Mouse (Mus musculus): ENCODE data around the gene Ctsj. TPM values are rescaled to one million over a fixed set of nuclear protein-coding genes. Genes with fewer than 3 reads are reported as not detected.
"Not testable (repeated sequence)": the region's sequence is repeated elsewhere in the genome, so short reads cannot be mapped to it uniquely, and the experiment has no call there.

Gene Ctsj
- total RNA-seq (2021), result not detected
- long read RNA-seq, experiment 1, result 0 reads
- long read RNA-seq, experiment 2, result 0 reads

GRCm38 (mm10) chr13:61005859-61006258 lies at the start of gene Ctsj:
Gene Ctsj (minus strand): TSS chr13:61005959.
- no peak for DNase-seq

GRCm38 (mm10) chr13:61040531-61040930 lies 34.8 kb upstream of the Ctsj start, which contains the start of gene Ctsq:
Gene Ctsq (minus strand): TSS chr13:61040631.
- no peak for DNase-seq

GRCm38 (mm10) chr13:61022785-61023184 lies 17.0 kb upstream of the Ctsj start:
- no peak for DNase-seq

GRCm38 (mm10) chr13:61021844-61022243 lies 16.1 kb upstream of the Ctsj start:
- no peak for DNase-seq

GRCm38 (mm10) chr13:61010171-61010570 lies 4.4 kb upstream of the Ctsj start:
- no peak for DNase-seq

- DNase-seq, result no peak
Measured at GRCm38 (mm10) chr13:60997600-60997999, 8.2 kb downstream of the Ctsj start.

- not testable (repeated sequence) for DNase-seq
Measured at GRCm38 (mm10) chr13:60986915-60987314, 18.8 kb downstream of the Ctsj start.

GRCm38 (mm10) chr13:60972319-60972718 lies 33.4 kb downstream of the Ctsj start:
- not testable (repeated sequence) for DNase-seq

- DNase-seq, result not testable (repeated sequence)
Measured at GRCm38 (mm10) chr13:60963985-60964384, 41.8 kb downstream of the Ctsj start.

- peak; percentile 19 for DNase-seq
Measured at GRCm38 (mm10) chr13:60961706-60962105, 44.1 kb downstream of the Ctsj start.

Other genes starting within 250 kb of the Ctsj start
- gene BC051665, start 219.6 kb downstream of the Ctsj start, total RNA-seq (2021), result not detected
- not detected for gene Ctsll3, start 203.1 kb downstream of the Ctsj start, total RNA-seq (2021)
- gene 4930486L24Rik, start 141.5 kb downstream of the Ctsj start, total RNA-seq (2021), result under 1 TPM in 1 of 2 experiments, not detected in 1; 0.40 TPM
- under 1 TPM; 0.32 to 0.74 TPM for gene Gm49392, start 109.1 kb downstream of the Ctsj start, total RNA-seq (2021)
- gene Ctla2b, start 108.5 kb downstream of the Ctsj start, total RNA-seq (2021), result 1 to 10 TPM; 1.3 to 4.3 TPM
- not detected for gene Tpbpb, start 101.1 kb downstream of the Ctsj start, total RNA-seq (2021)
- not detected for gene Gm49393, start 70.4 kb downstream of the Ctsj start, total RNA-seq (2021)
- gene Gm49391, start 69.4 kb downstream of the Ctsj start, total RNA-seq (2021), result 1 to 10 TPM in 1 of 2 experiments, under 1 TPM in 1; 0.87 to 1.1 TPM
- 10 to 100 TPM; 18.1 to 40.9 TPM for gene Ctla2a, start 69.3 kb downstream of the Ctsj start, total RNA-seq (2021)
- gene Tpbpa, start 64.0 kb downstream of the Ctsj start, total RNA-seq (2021), result not detected
- gene Ctsq, start 34.7 kb upstream of the Ctsj start, total RNA-seq (2021), result not detected
- gene Ctsr, start 158.3 kb upstream of the Ctsj start, total RNA-seq (2021), result not detected
- not detected for gene Cts6, start 197.5 kb upstream of the Ctsj start, total RNA-seq (2021)
- not detected for gene Cts8, start 249.4 kb upstream of the Ctsj start, total RNA-seq (2021)